Mouse (Mus musculus): ENCODE measurements at regions not wholly inside any gene's neighbourhood (a gene's known extent, or its start where the extent isn't known, plus 50 kb on each side); places are given as distances from the start of the nearest gene placed in this dataset.

DNA sequence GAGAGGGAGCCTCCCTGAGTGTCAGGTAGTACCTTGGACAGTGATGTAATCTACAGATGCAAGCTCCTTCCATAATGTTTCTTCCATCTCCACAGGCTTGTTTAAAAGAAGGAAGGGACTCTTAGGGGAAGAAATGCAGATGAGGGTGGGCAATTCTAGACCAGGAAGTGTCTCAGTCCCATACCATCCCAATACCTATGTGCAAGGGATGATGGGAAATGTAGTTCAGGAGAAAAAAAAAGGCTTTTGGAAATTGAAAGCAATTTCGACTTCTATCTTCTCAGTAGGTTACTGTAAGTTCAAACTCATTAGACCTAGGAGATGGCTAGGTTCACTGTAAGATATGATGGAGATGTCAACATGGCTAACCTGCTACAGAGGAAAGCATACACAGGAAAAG, 68.3 kb downstream of the Cd83 start:
- no peak for ATAC-seq (replicated peaks; ENCODE audit: low FRiP score, poor library complexity, severe bottlenecking)

DNA sequence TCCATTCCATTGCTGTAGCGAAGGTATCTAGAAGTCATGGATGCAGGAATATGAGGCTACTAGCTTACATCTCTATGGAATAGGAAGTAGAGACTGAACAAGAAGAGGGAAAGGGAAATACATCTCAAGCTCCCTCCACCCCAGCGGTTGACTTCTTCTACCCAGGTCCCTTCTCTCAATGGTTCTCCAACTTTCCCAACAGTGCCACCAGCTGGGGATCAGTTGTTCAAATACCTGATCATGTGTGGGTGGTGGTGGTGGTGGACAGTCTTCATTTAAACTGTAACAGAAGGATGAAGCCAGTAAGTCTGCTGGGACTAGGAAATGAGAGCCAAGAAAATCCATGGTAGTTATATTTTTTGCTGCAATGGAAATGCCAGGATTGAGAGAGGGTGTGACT, 70.4 kb downstream of the Cd83 start:
- ATAC-seq (replicated peaks; ENCODE audit: low FRiP score, poor library complexity, severe bottlenecking) = no peak

DNA sequence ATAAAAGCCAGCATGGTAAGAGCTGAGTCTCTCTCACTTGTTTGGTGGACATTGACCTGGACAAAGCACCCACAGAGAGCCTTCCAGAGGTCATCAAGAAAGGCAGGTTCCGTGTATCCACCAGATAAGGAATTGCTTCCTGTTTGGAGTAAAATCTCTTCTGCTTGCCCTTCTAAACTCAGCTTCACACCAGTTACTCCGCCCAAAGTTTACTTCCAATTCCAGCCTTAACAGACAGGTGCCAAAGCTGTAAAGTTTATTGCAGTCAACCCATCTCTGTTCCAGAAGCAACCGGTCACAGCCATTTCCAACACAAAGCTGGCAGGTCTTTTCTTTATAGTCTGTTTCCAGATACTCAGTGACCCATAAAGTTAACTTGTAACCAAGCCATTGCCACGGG, 76.4 kb downstream of the Cd83 start:
- no peak for ATAC-seq (replicated peaks; ENCODE audit: low FRiP score, poor library complexity, severe bottlenecking)

DNA sequence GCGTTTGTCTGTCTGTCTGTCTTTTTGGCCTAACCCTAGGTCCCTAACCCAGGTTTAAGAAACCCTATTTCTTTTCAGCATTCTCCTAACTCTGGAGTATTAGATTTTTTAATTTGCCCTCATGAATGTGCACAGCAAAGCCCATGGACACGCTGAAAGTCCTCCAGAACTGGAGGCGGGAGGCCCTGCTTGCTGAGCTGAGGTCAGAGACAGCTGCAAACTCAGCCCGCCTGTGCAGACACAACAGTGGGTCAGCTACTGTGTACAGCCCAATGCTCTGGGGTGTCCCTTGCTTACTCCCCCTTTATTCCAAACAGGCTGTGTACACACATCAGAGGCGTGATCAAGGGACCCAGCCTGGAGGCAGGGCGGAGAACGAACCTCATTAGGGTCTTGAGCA, 76.8 kb downstream of the Cd83 start:
- no peak for ATAC-seq (replicated peaks; ENCODE audit: low FRiP score, poor library complexity, severe bottlenecking)

DNA sequence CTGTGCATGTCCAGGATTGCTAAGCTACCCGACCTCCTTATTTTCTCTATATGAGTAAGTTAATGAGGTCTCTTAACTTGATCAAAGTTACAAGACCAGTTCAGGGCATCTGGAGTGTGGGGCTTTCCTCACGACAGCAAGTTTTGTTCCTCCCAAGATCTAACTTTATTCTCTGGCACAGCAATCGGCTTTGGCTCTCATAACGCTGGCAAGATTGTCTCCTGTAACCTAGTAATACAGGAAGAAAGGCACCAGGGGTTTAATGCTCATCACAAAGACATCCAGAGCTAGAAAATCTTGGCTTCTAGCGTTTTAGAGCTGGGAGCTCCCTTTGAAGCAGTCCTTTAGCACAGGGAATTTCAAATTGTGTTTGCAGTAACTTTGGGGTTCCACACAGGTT, 77.5 kb downstream of the Cd83 start:
- no peak for ATAC-seq (replicated peaks; ENCODE audit: low FRiP score, poor library complexity, severe bottlenecking)

DNA sequence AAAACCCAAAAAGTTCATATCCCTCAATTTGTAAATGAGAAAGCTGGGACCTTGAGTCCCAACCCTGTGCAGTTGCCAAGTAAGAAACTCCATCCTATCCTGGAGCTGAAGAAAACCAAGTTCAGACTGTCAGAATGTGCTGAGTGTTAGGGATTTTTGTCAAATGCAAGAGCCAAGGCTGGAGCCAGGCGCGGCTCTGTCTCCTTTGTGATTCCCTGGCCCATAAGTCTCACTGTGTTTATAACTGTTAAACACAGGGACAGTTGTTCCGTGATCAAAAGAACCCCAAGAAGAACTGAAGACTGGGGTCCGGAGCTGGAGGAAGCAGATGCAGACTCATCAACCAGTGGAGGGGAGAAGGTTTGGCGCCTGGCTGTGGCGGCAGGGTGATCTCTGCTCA, 78.0 kb downstream of the Cd83 start:
- ATAC-seq (replicated peaks; ENCODE audit: low FRiP score, poor library complexity, severe bottlenecking) = no peak

DNA sequence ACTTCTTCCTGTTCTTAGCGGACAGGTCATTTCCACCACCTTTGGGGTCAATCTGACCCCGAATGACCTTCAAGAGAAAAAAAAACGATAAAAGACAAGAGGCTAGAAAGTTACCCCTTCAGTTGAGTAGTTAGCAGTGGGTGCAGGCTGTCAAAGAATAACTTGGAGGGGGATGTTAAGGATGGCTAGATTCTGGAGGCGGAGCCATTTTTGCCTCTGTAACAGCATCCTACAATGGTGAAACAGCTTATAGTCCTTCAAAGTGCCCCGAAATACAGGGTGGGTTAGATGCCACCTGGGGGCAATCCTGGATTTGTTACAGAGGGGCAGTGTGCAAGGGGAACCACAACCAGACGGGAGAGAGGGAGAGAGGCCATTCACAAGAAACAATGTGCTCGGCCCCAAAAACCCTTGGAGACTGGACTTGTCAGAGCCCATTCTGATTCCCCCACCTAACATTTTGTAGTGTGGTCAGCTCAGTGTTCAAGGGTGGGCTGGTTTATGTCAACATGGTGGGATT, 79.1 kb downstream of the Cd83 start:
- no peak for ATAC-seq (replicated peaks; ENCODE audit: low FRiP score, poor library complexity, severe bottlenecking)

DNA sequence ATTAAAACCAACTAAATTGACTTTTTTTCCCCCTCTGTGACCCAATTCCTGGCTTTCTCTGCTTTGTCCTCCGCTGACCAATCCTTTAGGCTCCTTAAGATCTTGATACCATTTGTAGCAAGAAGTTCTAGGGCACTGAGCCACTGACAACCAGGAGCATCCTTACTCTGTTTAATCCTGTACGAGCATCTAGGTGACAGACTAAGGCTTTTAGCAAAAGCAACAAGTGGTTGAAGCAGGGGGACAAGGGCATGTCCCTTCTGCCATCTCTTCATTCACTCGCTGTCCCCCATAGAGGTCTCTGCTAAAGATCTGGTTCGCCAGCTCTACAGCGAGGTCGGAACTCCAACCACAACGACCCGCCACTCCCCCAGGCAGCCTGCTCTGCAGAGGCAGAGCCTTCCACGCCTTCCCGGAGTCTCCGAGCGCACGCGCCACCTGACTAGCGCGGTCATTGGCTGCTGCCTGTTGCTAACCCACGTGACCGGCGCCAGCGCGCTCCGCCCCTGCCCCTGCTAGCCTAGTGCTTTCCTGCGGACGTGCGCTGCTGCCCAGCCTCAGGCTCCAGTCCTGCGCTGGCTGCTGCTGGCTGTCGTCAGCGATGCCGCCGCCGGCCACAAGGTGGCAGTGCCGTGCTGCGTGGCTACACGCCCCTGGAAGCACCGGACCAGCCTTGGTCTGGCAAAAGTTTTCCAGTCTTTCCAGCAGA, 79.7 kb downstream of the Cd83 start:
- peak; percentile 85 for ATAC-seq (replicated peaks; ENCODE audit: low FRiP score, poor library complexity, severe bottlenecking)

DNA sequence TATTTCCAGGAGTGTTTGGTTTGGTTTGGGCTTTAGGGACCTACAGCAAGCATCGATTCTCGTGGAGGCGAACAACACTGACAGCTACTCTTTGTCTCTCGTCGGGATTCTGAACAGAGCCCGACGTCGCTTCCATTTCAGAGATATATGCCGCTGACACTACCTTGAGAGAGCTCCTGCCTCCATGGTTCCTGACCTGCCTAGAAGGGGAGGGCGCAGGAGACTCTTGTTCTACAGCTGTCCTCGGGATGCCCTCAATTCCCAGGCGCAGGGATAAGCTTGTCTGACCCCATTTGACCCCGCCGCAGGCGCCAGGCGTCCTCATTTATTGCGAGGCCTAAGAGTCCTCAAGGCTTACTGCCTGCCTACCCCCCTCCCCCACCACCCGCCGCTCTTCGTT, 80.5 kb downstream of the Cd83 start:
- no peak for ATAC-seq (replicated peaks; ENCODE audit: low FRiP score, poor library complexity, severe bottlenecking)

DNA sequence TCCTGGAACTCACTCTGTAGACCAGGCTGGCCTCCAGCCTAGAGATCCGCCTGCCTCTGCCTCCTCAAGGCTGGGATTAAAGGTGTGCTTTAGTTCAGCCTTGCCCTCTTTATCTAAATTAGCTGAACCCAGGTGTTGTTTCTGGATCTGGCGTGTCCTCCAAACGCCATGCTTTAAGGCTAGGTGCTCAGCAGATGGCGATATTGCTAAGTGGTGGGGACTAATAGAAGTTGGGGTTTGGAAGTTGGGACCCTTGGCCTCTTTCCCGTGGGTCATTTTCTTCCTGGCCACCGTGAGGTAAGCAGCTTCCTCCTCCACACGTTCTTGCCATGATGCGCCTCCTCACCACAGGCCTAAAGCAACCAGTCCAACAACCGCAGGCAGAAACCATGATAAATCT, 91.3 kb downstream of the Cd83 start:
- ATAC-seq (replicated peaks; ENCODE audit: low FRiP score, poor library complexity, severe bottlenecking) = no peak

DNA sequence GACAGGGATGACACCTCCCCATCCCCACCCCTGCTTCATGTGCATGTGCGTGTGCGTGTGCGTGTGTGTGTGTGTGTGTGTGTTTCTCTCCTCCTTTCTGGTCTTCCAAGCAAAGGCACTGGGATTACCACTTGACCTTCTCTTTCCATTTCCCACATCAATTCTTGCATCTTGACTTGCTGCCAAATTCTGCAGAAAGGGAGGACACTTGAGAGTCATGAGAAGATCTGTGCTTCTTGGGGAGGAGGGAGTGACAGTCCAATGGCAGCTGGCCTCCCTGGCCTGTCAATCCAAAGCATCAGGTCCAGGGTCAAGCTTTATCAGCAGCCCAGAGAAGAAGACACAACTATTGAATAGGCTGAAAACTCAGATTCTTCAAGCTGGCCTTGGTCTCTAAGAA, 102.7 kb downstream of the Cd83 start:
- ATAC-seq (replicated peaks; ENCODE audit: low FRiP score, poor library complexity, severe bottlenecking) = no peak

DNA sequence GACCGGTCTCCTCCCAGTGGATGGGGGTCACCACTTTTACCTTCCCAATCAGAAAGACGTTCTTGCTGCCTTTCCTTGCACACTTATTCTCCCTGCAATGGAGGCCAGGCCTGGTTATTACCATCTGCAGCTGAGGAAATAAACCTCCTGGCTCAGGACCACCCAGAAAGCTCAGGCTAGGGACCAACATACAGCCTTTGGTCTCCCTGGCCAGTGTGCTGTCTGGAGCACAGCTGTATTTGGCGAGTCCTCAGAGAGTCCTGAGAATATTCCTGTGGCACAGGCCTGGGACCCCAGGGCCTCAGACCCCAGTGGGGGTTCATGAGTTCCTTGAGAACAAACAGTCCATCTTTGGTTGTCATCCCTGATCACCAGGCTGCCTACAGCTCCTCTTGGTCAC, 107.4 kb downstream of the Cd83 start:
- no peak for ATAC-seq (replicated peaks; ENCODE audit: low FRiP score, poor library complexity, severe bottlenecking)

DNA sequence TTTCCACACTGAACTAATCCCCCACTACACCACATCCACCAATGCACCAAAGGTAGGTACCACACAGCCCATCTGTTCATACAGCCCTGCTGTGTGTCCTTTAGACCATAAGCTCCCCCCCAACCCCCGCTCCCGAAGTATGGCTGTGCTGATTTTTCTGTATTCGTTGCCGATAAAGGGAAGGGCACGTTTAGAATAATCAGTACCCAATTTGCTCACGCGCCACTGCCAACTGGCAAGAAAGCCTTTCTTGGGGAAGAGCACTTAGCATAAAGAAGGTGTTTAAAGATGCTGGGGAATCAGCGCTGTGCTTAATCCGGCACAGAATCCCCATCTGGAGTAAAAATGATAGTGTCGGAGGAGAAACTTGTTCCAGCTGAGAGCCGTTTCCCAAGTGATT, 111.4 kb downstream of the Cd83 start:
- no peak for ATAC-seq (replicated peaks; ENCODE audit: low FRiP score, poor library complexity, severe bottlenecking)

DNA sequence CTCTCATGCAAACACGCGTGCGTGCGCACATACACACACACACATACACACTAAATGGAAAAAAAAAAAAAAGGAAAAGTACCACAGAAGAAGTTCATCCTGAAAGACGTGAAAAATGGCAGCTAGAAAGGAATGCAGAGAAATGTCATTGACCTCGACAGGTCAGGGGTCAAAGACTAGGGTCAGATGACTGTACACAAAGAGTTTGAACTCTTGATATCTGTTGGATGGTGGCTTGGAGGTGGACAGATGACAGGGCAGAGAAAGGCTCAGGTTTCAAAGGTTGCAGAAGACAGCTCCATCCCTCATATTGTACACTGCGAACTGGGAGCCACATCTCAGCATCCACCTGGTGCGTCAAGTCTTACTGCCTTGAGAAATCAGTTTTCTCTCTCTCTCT, 112.5 kb downstream of the Cd83 start:
- no peak for ATAC-seq (replicated peaks; ENCODE audit: low FRiP score, poor library complexity, severe bottlenecking)

DNA sequence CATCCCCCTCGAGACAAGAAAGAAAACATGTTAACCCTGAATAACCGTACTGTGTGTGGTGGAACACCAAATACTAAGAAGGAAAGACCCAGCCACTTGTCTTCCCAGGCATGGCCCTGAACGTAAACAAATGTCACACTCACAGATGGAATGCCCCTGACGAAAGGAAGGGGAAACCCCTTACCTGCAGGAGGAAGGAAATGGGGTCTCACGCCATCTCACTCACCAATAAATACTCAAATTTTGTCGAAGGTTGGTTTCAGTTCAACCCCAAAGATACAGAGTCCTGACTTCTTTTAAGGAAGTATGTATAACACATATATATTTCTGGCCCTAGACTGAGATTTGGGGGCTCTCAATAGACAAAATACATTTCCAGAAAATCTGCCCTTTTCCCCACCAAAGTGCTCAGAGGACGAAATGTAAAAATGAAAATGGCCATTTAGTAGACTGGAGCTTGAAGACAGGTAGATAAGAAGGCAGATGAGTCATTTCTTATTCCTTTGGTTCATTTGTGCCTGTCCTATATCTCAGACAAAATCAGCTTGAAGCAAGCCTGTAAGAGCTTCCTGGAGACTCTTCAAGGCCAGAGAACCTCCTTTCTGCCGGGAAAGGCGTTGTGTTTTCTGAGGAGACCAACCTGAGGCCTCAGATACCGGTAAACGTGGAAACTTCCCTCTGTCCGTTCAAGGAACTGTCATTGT, 114.1 kb downstream of the Cd83 start:
- no peak for ATAC-seq (replicated peaks; ENCODE audit: low FRiP score, poor library complexity, severe bottlenecking)

DNA sequence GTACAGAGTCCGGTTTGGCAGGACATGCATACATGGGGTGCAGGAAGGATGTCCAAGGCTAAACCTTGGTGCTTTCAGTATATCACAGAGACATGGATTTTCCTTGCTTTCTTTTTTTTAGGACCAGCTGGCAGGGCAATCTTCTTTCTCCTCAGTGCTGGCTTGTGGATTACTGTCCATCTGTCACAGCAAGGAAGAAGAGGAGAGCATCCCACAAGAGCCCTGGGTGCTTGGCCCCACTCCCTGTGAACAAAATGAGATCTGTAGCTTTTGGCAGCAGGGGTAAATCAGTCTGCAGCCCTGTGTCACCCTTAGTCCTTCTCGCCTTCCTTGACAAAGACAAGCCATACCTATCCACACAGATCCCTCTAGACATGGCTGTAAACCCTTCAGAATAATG, 115.5 kb downstream of the Cd83 start:
- ATAC-seq (replicated peaks; ENCODE audit: low FRiP score, poor library complexity, severe bottlenecking) = no peak

DNA sequence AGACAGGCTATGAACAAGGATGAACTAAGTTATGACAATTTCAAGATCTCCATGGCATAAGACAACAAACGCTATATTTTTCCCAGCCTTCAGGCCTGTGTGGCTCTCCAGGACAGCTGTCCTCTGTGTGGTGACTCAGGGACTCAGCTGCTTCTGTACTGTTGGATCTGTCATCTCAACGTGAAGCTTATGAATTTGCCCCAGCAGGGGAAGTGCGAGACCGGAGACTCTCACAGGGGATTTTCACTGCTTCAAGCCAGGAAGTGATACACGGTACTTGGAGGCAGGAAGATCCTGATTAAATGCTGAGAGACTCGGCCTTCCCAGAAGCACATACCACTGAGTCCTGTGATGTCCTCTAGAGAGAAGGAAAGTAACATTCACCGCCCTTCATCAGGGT, 116.2 kb downstream of the Cd83 start:
- no peak for ATAC-seq (replicated peaks; ENCODE audit: low FRiP score, poor library complexity, severe bottlenecking)

DNA sequence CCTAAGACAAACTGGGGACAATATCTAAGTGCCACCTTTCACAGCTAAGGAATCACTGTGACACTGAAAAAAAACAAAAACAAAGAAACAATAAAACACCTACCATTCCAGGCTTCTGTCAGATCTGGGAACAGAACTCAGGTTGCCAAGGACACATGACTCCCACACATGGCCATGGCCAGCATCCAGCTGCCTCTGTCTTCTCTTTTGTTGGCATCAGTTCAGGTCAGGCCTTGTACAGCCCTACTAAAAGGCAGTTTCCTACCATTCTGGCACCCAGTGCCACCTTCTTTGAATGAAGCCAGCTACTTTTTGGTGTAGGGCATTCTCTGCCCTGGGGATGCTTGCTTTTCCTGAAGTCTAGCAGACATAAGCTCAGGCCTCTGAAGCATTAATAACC, 118.8 kb downstream of the Cd83 start:
- ATAC-seq (replicated peaks; ENCODE audit: low FRiP score, poor library complexity, severe bottlenecking) = no peak

DNA sequence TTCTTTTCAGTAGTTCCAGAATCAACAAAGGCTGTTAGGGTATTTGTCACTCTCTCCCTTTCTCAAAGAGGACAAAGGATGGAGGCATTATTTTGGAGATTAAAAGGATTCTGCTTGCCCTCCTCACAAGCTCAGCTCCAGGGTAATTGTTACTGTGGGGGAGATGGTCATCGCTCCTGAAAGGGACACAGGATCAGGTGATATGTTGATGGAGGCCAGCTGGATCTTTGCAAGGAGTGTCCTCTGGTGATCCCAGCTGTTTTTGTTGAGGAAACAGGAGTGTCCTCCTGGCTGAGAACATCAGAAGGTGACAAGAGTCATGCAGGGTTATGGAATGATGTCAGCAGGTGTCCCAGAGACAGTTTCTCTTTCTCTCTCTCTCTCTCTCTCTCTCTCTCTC, 119.7 kb downstream of the Cd83 start:
- ATAC-seq (replicated peaks; ENCODE audit: low FRiP score, poor library complexity, severe bottlenecking) = no peak

DNA sequence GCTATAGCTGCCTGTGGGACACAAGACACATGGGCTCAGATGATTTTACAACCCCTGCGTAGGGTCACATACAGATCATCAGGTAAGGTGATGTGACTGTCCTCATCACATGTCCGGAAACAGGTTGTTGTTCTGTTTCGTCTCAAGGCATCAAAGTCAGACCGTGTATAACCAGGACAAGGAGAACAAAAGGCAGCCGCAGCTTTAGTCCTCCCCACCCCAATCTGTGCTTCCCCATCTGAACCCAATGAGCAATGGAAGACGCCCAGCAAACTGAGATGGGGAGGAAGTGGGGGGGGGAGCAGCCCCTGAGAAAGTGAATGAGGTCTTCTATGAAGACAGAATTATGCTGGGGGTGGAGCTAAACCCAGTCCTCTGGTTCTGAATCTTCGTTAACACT, 121.7 kb downstream of the Cd83 start:
- ATAC-seq (replicated peaks; ENCODE audit: low FRiP score, poor library complexity, severe bottlenecking) = no peak

DNA sequence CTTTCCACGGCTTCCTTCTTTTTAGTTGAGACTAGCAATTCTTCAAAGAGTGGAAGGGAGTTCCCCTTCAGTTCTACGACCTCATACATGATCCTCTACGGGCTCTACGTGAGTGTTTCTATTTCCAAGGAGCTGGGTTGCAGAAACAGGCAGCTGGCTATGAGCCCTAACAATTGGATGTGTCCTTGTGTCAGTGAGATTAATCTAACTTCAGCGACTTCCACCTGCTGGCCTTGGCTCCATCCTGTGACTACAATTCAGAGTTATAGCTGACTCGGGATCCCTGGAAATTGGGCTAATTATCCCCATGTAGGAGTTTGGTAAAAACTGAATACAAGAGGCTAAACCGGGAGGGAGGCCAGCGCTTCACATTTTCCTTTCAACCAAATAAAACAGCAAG, 122.8 kb downstream of the Cd83 start:
- ATAC-seq (replicated peaks; ENCODE audit: low FRiP score, poor library complexity, severe bottlenecking) = no peak
